In the genomic region with DNA sequence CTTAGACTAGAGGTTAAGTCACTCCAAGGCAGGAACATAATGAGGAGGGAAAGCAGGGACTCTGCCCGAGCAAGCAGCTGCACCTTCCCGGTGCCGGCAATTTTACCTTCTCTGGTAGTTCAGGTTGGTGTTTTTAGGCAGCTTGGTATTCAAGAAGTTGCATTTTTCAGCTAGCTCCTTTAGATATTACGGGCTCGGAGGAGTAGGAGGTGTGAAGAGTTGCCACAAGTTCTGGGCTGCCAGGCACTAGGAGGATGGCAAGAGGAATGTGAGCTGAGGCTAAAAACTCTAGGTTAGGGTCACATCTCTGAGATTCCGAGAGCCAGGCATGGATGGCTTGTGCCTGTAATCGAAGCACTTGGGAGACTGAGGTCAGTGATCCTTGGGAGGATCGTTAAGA, we compare ENCODE assay signal across 19 mouse cellular contexts. TPM values are rescaled to one million over a fixed set of nuclear protein-coding genes. Genes with fewer than 3 reads are reported as not detected.
DNase-seq lines count a peak whose midpoint lies in the region; TF ChIP-seq lines count a peak whose summit lies in the region.
"Had no signal": no experiment of that assay in that cellular context is flagged by ENCODE, and none has a peak within 500 bp of the region (broad histone marks: within the 10 kb centered on the region; RNA-seq: fewer than 3 reads in every experiment).

No protein-coding gene starts in this region.

- H3K4me1 ChIP-seq in limb, embryonic 10.5 days, result peaks cover 28% of the 10 kb centered on the region

- intact Hi-C loops in gastrocnemius, adult 2 months (cut with DNase I), result no loop called here
- intact Hi-C loops in left cerebral cortex, postnatal 10 days (cut with DNase I), result no loop called here

- peaks cover 64% of the 10 kb centered on the region for H3K79me2 ChIP-seq in myocyte (ENCODE audit: control insufficient read depth, insufficient read depth)

- H3K27me3 ChIP-seq in myocyte (ENCODE audit: control insufficient read depth, insufficient read depth, insufficient read length), result no peaks in the 10 kb centered on the region
- peaks cover 44% of the 10 kb centered on the region for H3K27me3 ChIP-seq in limb, embryonic 10.5 days (ENCODE audit: low read depth, poor library complexity, severe bottlenecking)
- H3K27me3 ChIP-seq: forebrain, embryonic 15.5 days had no signal

- TF ChIP-seq POLR2A in myocyte (IDR thresholded peaks at IDR 0.05; ENCODE audit: insufficient read length, low read depth), result no peak

- no peak for DNase-seq in gastrocnemius, adult 2 months
- DNase-seq in gastrocnemius, postnatal 4 days (ENCODE audit: low spot score in 2 of 2), result no peak
- peak; percentile 15 for DNase-seq in right cerebral cortex, adult 18-20 months
- DNase-seq in right cerebral cortex, postnatal 36 days (ENCODE audit: low spot score in 2 of 2), result no peak
- no peak for DNase-seq in left cerebral cortex, postnatal 10 days (ENCODE audit: extremely low spot score in 1 of 2, low spot score in 2 of 2)
- no peak for DNase-seq in limb, embryonic 10.5 days (ENCODE audit: low spot score)
- DNase-seq: adrenal gland, adult 2 months; adrenal gland, postnatal 10 days; adrenal gland, postnatal 25 days; cerebellum, adult 11-12 months; cerebellum, adult 2 months; cerebellum, adult 9-10 months; cerebellum, postnatal 10 days; cerebellum, postnatal 25 days had no signal

- 88% methylated on average over 8 of the region's 8 CpGs for WGBS in limb, embryonic 10.5 days

- peak overlapping the region; percentile 14 for H3K4me2 ChIP-seq in myocyte (ENCODE audit: low read depth)
- H3K4me2 ChIP-seq: embryonic facial prominence, embryonic 12.5 days; forebrain, embryonic 13.5 days; forebrain, embryonic 15.5 days had no signal

- H3K27ac ChIP-seq in gastrocnemius, adult 2 months, result peak overlapping the region; percentile 5; the same call in 1 of the 2 replicates
- no peak overlapping the region for H3K27ac ChIP-seq in limb, embryonic 10.5 days
- H3K27ac ChIP-seq: embryonic facial prominence, embryonic 10.5 days; embryonic facial prominence, embryonic 12.5 days; forebrain, embryonic 13.5 days; forebrain, embryonic 15.5 days had no signal

- no peak overlapping the region for H3K4me3 ChIP-seq in gastrocnemius, adult 2 months
- H3K4me3 ChIP-seq in myocyte, result no peak overlapping the region
- H3K4me3 ChIP-seq in limb, embryonic 10.5 days, result no peak overlapping the region
- H3K4me3 ChIP-seq: embryonic facial prominence, embryonic 10.5 days; embryonic facial prominence, embryonic 12.5 days; forebrain, embryonic 13.5 days; forebrain, embryonic 15.5 days had no signal

- no peak overlapping the region for H3ac ChIP-seq in myocyte (ENCODE audit: control insufficient read depth, insufficient read length)

- no peak for TF ChIP-seq CTCF in gastrocnemius, adult 2 months (IDR thresholded peaks at IDR 0.05)

- no peaks in the 10 kb centered on the region for H3K9me3 ChIP-seq in limb, embryonic 10.5 days (replicated peaks)
- H3K9me3 ChIP-seq: embryonic facial prominence, embryonic 10.5 days; embryonic facial prominence, embryonic 12.5 days; forebrain, embryonic 13.5 days; forebrain, embryonic 15.5 days had no signal

- no peaks in the 10 kb centered on the region for H3K36me3 ChIP-seq in myocyte (ENCODE audit: control insufficient read depth, insufficient read depth)
- H3K36me3 ChIP-seq in limb, embryonic 10.5 days, result no peaks in the 10 kb centered on the region
- H3K36me3 ChIP-seq: embryonic facial prominence, embryonic 10.5 days; embryonic facial prominence, embryonic 12.5 days; forebrain, embryonic 15.5 days had no signal

TF ChIP-seq in myocyte, 11 proteins besides CTCF, POLR2A, EP300 and RAD21:
- TF ChIP-seq REST (IDR thresholded peaks at IDR 0.05; ENCODE audit: insufficient read depth, insufficient read length) (no peak), POLR2AphosphoS2 (IDR thresholded peaks at IDR 0.05; ENCODE audit: insufficient read length, low read depth) (no peak), SRF (IDR thresholded peaks at IDR 0.05; ENCODE audit: control insufficient read depth, insufficient read length, low read depth) (no peak), USF1 (IDR thresholded peaks at IDR 0.05; ENCODE audit: low read depth) (no peak), MYOD1 (IDR thresholded peaks at IDR 0.05; ENCODE audit: control insufficient read depth in 1 of 3, insufficient read length in 2 of 3, low read depth in 2 of 3) (no peak), MYOG (IDR thresholded peaks at IDR 0.05; ENCODE audit: control insufficient read depth in 1 of 3, insufficient read depth in 1 of 3, insufficient read length in 2 of 3, low read depth in 2 of 3) (no peak)

RNA-seq across cellular contexts. Expression of a gene that starts 2.3 kb away (rescaled TPM):
- 10 to 100 TPM; 39.9 to 46.5 TPM for total RNA-seq in gastrocnemius, adult 2 months (2021)
- total RNA-seq in gastrocnemius, postnatal 4 days (2021), result 10 to 100 TPM; 77.8 to 78.7 TPM
- polyA plus RNA-seq in myocyte (2012; fragmentation: generic; extraction: Trizol), result 51.1 TPM
- 1 to 10 TPM; 1.7 TPM for total RNA-seq in left cerebral cortex, postnatal 10 days (2021)
- 0.36 and 0.39 TPM in 2 replicates for polyA plus RNA-seq in limb, embryonic 10.5 days (2016; fragmentation: Nextera tagmentation; extraction: Ambion mirVana)

RNA-seq across cellular contexts. Expression of a gene that starts 28.5 kb away (rescaled TPM):
- 1 to 10 TPM; 2.0 to 2.1 TPM for total RNA-seq in gastrocnemius, adult 2 months (2021)
- total RNA-seq in gastrocnemius, postnatal 4 days (2021), result 1 to 10 TPM; 8.2 to 9.7 TPM
- 25.4 TPM for polyA plus RNA-seq in myocyte (2012; fragmentation: generic; extraction: Trizol)
- total RNA-seq in left cerebral cortex, postnatal 10 days (2021), result 10 to 100 TPM; 11.1 to 15.8 TPM
- polyA plus RNA-seq in limb, embryonic 10.5 days (2016; fragmentation: Nextera tagmentation; extraction: Ambion mirVana), result 4.0 and 4.1 TPM in 2 replicates

RNA-seq across cellular contexts. Expression of a gene that starts 45.5 kb away (rescaled TPM):
- 10 to 100 TPM; 38.5 to 46.9 TPM for total RNA-seq in gastrocnemius, adult 2 months (2021)
- total RNA-seq in gastrocnemius, postnatal 4 days (2021), result 100 to 1,000 TPM; 166 to 179 TPM
- 137 TPM for polyA plus RNA-seq in myocyte (2012; fragmentation: generic; extraction: Trizol)
- total RNA-seq in left cerebral cortex, postnatal 10 days (2021), result 100 to 1,000 TPM; 124 to 134 TPM
- 561 and 589 TPM in 2 replicates for polyA plus RNA-seq in limb, embryonic 10.5 days (2016; fragmentation: Nextera tagmentation; extraction: Ambion mirVana)

RNA-seq across cellular contexts. Expression of a gene that starts 45.8 kb away (rescaled TPM):
- 10 to 100 TPM; 24.8 to 28.9 TPM for total RNA-seq in gastrocnemius, adult 2 months (2021)
- total RNA-seq in gastrocnemius, postnatal 4 days (2021), result 10 to 100 TPM; 28.2 to 28.8 TPM
- 34.5 TPM for polyA plus RNA-seq in myocyte (2012; fragmentation: generic; extraction: Trizol)
- 10 to 100 TPM; 18.9 to 24.7 TPM for total RNA-seq in left cerebral cortex, postnatal 10 days (2021)
- polyA plus RNA-seq in limb, embryonic 10.5 days (2016; fragmentation: Nextera tagmentation; extraction: Ambion mirVana), result 49.5 and 50.3 TPM in 2 replicates

Comparison
In these comparisons a context has a peak if more than half of its experiments do, and no peak if none do; other contexts are left out.
1. RNA of a gene that starts 2.3 kb away (total RNA-seq): 77.8 to 78.7 TPM in gastrocnemius, postnatal 4 days and 39.9 to 46.5 TPM in gastrocnemius, adult 2 months; 1.7 TPM in left cerebral cortex, postnatal 10 days; every median in the first group is over 10 times any median in the second.